Mouse (Mus musculus): ENCODE measurements around the gene Ctdnep1. TPM values are rescaled to one million over a fixed set of nuclear protein-coding genes. Genes with fewer than 3 reads are reported as not detected.

Ctdnep1 gene
- polyA plus RNA-seq, 1 experiment = 110 TPM

DNA sequence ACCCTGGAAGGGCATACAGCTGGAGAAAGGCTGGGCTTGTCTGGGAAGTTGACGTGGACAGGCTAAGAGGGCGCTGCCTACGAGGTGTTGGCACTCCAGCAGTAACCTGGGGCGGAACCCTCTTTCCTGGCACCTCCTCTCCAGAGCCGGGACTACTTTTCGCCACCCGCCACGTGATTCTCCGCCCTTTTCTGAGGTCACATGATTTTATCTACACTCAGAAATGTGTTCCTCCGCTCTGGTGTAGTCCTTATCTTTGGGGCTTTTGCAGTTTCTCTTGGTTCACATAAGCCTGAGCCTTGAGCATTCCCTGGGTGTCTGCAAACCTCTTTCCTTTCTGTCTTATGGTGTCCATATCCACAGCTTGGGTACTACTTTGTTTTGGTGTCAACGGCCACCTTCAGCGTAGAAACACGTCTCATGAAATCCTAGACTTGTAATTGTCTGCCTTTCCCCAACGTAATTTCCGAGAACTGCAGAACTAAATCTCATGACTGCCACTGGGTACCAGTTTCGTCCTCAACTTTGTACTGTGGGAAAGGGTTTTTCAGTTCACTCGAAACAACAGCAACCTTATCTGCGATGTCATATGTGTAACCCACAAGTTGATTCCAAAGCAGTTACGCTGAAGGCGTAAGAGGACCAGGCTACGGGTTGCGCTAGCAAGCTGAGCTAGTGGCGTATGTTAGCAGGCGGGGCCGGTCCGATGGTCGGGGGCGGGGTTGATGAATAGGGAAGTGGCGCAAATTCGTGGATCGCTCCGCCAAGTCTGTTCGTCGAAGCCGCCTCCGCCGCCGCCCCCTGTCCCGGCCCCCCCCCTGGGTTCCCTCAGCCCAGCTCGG lies 10.1 kb downstream of the Ctdnep1 start, which contains the start of gene Gabarap:
Gene Gabarap (plus strand): TSS at position 294 of the 842 bp plus-strand sequence.
- TF ChIP-seq CTCF (IDR thresholded peaks at IDR 0.05; ENCODE audit: borderline replicate concordance, extremely low read depth, insufficient read depth, insufficient read length) (no peak), POLR2A (IDR thresholded peaks at IDR 0.05; ENCODE audit: borderline replicate concordance, extremely low read depth, insufficient read depth, insufficient read length, poor library complexity, severe bottlenecking) (peak; percentile 26; the same call in 1 of the 2 replicates)
- peak; percentile 99 for DNase-seq (ENCODE audit: low read depth)

- TF ChIP-seq CTCF (IDR thresholded peaks at IDR 0.05; ENCODE audit: borderline replicate concordance, extremely low read depth, insufficient read depth, insufficient read length) = no peak
These were observed 10.8 kb downstream of the Ctdnep1 start for GRCm38 (mm10) chr11:69991711-69992110.

GRCm38 (mm10) chr11:69992396-69992795 lies 11.4 kb downstream of the Ctdnep1 start:
- no peak for TF ChIP-seq CTCF (IDR thresholded peaks at IDR 0.05; ENCODE audit: borderline replicate concordance, extremely low read depth, insufficient read depth, insufficient read length)
- no peak for TF ChIP-seq POLR2A (IDR thresholded peaks at IDR 0.05; ENCODE audit: borderline replicate concordance, extremely low read depth, insufficient read depth, insufficient read length, poor library complexity, severe bottlenecking)
- DNase-seq (ENCODE audit: low read depth) = no peak

More at GRCm38 (mm10) chr11:69991711-69992110, 10.8 kb downstream of the Ctdnep1 start:
- DNase-seq (ENCODE audit: low read depth) = no peak

DNA sequence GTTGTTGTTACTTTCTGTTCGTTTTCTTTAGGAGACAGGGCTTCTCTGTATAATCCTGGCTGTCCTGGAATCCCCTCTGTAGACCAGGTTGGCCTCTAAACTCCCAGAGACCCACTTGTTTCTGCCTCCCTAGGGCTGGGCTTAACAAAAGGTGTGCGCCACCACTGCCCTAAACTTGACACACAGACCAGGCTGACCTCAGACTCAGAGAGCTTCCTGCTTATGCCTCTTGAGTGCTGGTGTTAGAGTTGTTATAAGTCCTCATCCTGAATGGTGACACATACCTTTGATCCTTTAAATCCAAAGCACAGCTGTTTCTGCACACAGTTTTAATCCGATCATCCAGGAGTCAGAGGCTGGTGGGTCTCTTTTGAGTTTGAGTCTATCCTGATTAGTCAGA lies 12.0 kb downstream of the Ctdnep1 start:
- DNase-seq (ENCODE audit: low read depth) = no peak
- no peak for TF ChIP-seq CTCF (IDR thresholded peaks at IDR 0.05; ENCODE audit: borderline replicate concordance, extremely low read depth, insufficient read depth, insufficient read length)
- TF ChIP-seq POLR2A (IDR thresholded peaks at IDR 0.05; ENCODE audit: borderline replicate concordance, extremely low read depth, insufficient read depth, insufficient read length, poor library complexity, severe bottlenecking) = no peak

GRCm38 (mm10) chr11:69994401-69995090 lies 13.6 kb downstream of the Ctdnep1 start:
- TF ChIP-seq POLR2A (IDR thresholded peaks at IDR 0.05; ENCODE audit: borderline replicate concordance, extremely low read depth, insufficient read depth, insufficient read length, poor library complexity, severe bottlenecking) (no peak), CTCF (IDR thresholded peaks at IDR 0.05; ENCODE audit: borderline replicate concordance, extremely low read depth, insufficient read depth, insufficient read length) (no peak)
- DNase-seq (ENCODE audit: low read depth) = no peak

GRCm38 (mm10) chr11:69995391-69995960 lies 14.5 kb downstream of the Ctdnep1 start, which contains the start of gene Phf23:
TSS of gene Phf23 (plus strand) at chr11:69995777.
- peak; percentile 100 for DNase-seq (ENCODE audit: low read depth)
- TF ChIP-seq CTCF (IDR thresholded peaks at IDR 0.05; ENCODE audit: borderline replicate concordance, extremely low read depth, insufficient read depth, insufficient read length) (peak; percentile 37; the same call in 1 of the 2 replicates), POLR2A (IDR thresholded peaks at IDR 0.05; ENCODE audit: borderline replicate concordance, extremely low read depth, insufficient read depth, insufficient read length, poor library complexity, severe bottlenecking) (peak; percentile 41; the same call in 1 of the 2 replicates)

- DNase-seq (ENCODE audit: low read depth) = peak; percentile 61
- TF ChIP-seq CTCF (IDR thresholded peaks at IDR 0.05; ENCODE audit: borderline replicate concordance, extremely low read depth, insufficient read depth, insufficient read length) = no peak
- TF ChIP-seq POLR2A (IDR thresholded peaks at IDR 0.05; ENCODE audit: borderline replicate concordance, extremely low read depth, insufficient read depth, insufficient read length, poor library complexity, severe bottlenecking) = no peak
These were observed 15.5 kb downstream of the Ctdnep1 start for GRCm38 (mm10) chr11:69996161-69997061.

GRCm38 (mm10) chr11:69997070-69997509 lies 16.1 kb downstream of the Ctdnep1 start:
- DNase-seq (ENCODE audit: low read depth) = peak; percentile 84
- TF ChIP-seq CTCF (IDR thresholded peaks at IDR 0.05; ENCODE audit: borderline replicate concordance, extremely low read depth, insufficient read depth, insufficient read length) = no peak
- TF ChIP-seq POLR2A (IDR thresholded peaks at IDR 0.05; ENCODE audit: borderline replicate concordance, extremely low read depth, insufficient read depth, insufficient read length, poor library complexity, severe bottlenecking) = 0 out of 2 replicates have a peak, but pooled peaks have one; percentile 41

GRCm38 (mm10) chr11:69998567-69999491 lies 17.9 kb downstream of the Ctdnep1 start:
- peak; percentile 21; the same call in 1 of the 2 replicates for TF ChIP-seq CTCF (IDR thresholded peaks at IDR 0.05; ENCODE audit: borderline replicate concordance, extremely low read depth, insufficient read depth, insufficient read length)
- no peak for TF ChIP-seq POLR2A (IDR thresholded peaks at IDR 0.05; ENCODE audit: borderline replicate concordance, extremely low read depth, insufficient read depth, insufficient read length, poor library complexity, severe bottlenecking)
- no peak for DNase-seq (ENCODE audit: low read depth)
